Mouse (Mus musculus): ENCODE results near the gene Arih2. TPM values are rescaled to one million over a fixed set of nuclear protein-coding genes. Genes with fewer than 3 reads are reported as not detected.

Arih2 gene
- total and polyA plus RNA-seq, 3 experiments, result 25.9 to 45.5 (median 42.5) TPM

DNA sequence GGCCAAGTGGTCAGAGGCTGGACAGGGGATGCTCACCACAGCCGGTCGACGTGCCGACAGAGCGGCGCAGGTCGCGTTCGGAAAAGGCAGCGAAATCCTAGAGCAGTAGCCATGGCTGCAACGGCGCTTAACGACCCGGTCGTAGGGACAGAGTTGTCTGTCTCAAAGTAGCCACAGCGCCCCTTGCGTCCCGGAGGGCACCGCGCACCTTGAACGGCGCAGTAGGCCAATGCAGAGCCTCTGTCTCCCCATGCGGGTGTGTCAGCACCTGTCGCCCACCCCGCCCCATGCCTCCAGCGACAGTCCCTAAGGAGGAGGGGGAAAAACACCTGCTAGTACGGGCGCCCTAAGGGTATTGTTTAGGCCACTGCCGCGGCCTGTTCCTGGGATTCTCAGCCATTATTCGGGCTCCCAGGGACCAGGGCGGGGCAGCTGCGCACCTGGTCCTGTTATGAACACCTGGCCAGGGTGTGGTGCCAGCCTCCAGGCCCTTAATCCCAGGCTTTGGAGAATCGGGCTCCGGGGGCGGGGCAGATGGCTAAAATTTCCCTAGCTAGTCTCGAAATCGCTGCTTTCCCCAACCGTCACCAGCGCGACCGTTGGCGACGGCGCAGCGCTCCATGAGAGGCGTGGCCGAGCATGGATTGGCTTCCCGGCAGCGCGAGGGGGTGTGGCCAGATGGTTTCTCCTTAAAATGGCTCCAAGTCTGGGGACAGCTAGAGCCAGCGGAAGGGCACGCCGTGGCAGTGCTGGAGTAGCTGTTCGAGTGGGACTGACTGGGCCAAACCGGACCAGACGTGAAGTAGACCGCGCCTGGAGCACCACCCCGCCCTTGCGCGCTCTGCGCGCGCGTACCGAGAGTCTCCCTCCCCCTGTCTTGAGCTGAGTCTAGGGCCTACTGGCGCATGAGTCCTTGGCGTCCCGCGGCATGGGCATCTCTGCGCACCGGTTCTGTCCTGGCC is 82.1 kb downstream of the Arih2 start, which contains the start of gene Ndufaf3:
TSS of gene Ndufaf3 (minus strand) at position 620 of the 962 bp plus-strand sequence.
- WGBS, result under 1% methylated on average over 73 of the region's 73 CpGs
- peaks cover 7% of the 10 kb centered on the region for H3K4me1 ChIP-seq (ENCODE audit: control insufficient read depth, insufficient read depth, low read length)
- H3K36me3 ChIP-seq (ENCODE audit: control insufficient read depth, insufficient read depth, low read length), result no peaks in the 10 kb centered on the region
- no peaks in the 10 kb centered on the region for H3K27me3 ChIP-seq (ENCODE audit: control insufficient read depth, insufficient read depth, low read length)
- peak within 1 kb of the TSS; percentile 95 for H3K27ac ChIP-seq
- no peaks in the 10 kb centered on the region for H3K79me2 ChIP-seq (replicated peaks; ENCODE audit: control insufficient read depth, insufficient read depth, low read length)
- H3K4me3 ChIP-seq, result peak within 1 kb of the TSS; percentile 88
- intact Hi-C loops (cut with DNase I), result loop anchor here (2.0 kb wide), 1 partner anchor 50 kb away; the partner anchor contains the start of gene Qrich1
- peak within 1 kb of the TSS; percentile 76 for H3K9ac ChIP-seq (ENCODE audit: low read depth, low read length)
- peak; percentile 97 for DNase-seq
- TF ChIP-seq POLR2A (IDR thresholded peaks at IDR 0.05; ENCODE audit: insufficient read depth, low read depth, low read length) (peak; percentile 99), EP300 (IDR thresholded peaks at IDR 0.05; ENCODE audit: insufficient read depth, low read depth, low read length) (peak; percentile 81), CTCF (IDR thresholded peaks at IDR 0.05) (no peak; the same call in none of the 2 replicates)

DNA sequence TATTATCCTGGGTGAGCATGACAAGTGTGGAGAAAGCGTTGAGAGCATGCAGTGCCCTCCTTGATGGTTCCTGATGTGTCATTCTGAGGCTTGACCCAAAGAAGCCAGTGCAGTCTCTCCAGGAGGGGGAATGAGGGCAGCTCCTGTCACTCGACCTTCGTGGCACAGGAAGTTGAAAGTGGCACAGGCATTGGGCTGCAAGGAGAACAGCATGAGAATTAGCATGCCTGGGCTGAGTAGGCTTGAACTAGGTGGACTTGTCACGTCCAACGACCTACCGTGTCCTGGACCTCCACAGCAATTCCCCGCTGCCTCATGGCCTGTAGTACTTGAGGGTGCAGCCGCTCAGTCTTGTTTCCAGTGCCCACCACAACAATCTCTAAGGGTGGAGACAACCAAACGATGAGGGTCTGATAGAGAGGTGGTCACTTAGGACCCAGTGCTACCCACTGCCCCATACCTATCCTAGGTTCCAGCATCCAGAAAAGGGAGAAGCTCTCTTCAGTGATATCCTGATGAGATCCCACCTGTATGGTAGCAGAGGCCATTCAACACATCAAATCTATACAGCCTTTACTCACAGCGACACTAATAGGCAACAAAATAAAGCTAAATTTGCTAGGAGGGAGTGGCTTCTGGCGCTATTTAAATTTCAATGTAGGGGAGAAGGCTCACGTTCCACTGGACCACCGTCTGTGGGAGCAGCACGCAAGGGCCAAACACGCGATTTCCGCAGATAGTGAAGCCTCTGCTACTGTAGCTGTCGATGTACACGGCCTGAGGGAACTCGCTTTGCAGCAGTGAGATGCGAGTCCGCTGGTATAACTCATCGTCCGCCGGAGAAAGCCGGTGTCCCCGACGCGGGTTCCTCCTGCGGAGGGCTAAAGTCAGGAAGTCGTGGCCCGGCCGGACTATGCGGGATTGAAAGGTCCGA is 83.0 kb downstream of the Arih2 start:
- Histone ChIP-seq H3K4me1 (ENCODE audit: control insufficient read depth, insufficient read depth, low read length) (peaks cover 7% of the 10 kb centered on the region), H3K27ac (peak overlapping the region; percentile 95), H3K27me3 (ENCODE audit: control insufficient read depth, insufficient read depth, low read length) (no peaks in the 10 kb centered on the region), H3K9ac (ENCODE audit: low read depth, low read length) (peak overlapping the region; percentile 76), H3K79me2 (replicated peaks; ENCODE audit: control insufficient read depth, insufficient read depth, low read length) (no peaks in the 10 kb centered on the region), H3K4me3 (peak overlapping the region; percentile 88), H3K36me3 (ENCODE audit: control insufficient read depth, insufficient read depth, low read length) (no peaks in the 10 kb centered on the region)
- no peak for DNase-seq
- intact Hi-C loops (cut with DNase I), result loop anchor here (2.0 kb wide), 1 partner anchor 49 kb away; the partner anchor contains the start of gene Qrich1
- TF ChIP-seq POLR2A (IDR thresholded peaks at IDR 0.05; ENCODE audit: insufficient read depth, low read depth, low read length) (no peak), EP300 (IDR thresholded peaks at IDR 0.05; ENCODE audit: insufficient read depth, low read depth, low read length) (no peak), CTCF (IDR thresholded peaks at IDR 0.05) (no peak)
- 12% methylated on average over 35 of the region's 35 CpGs for WGBS

- WGBS, result 69% methylated on average over 7 of the region's 7 CpGs
- Histone ChIP-seq H3K79me2 (replicated peaks; ENCODE audit: control insufficient read depth, insufficient read depth, low read length) (no peaks in the 10 kb centered on the region), H3K4me3 (no peak overlapping the region), H3K36me3 (ENCODE audit: control insufficient read depth, insufficient read depth, low read length) (no peaks in the 10 kb centered on the region), H3K9ac (ENCODE audit: low read depth, low read length) (no peak overlapping the region), H3K27ac (no peak overlapping the region), H3K27me3 (ENCODE audit: control insufficient read depth, insufficient read depth, low read length) (no peaks in the 10 kb centered on the region), H3K4me1 (ENCODE audit: control insufficient read depth, insufficient read depth, low read length) (peaks cover 7% of the 10 kb centered on the region)
- TF ChIP-seq POLR2A (IDR thresholded peaks at IDR 0.05; ENCODE audit: insufficient read depth, low read depth, low read length) (0 out of 2 replicates have a peak, but pooled peaks have one; percentile 8), EP300 (IDR thresholded peaks at IDR 0.05; ENCODE audit: insufficient read depth, low read depth, low read length) (no peak), CTCF (IDR thresholded peaks at IDR 0.05) (no peak)
- DNase-seq, result no peak
- intact Hi-C loops (cut with DNase I), result no loop called here
Measured at GRCm38 (mm10) chr9:108564131-108564530, 85.1 kb downstream of the Arih2 start.

DNA sequence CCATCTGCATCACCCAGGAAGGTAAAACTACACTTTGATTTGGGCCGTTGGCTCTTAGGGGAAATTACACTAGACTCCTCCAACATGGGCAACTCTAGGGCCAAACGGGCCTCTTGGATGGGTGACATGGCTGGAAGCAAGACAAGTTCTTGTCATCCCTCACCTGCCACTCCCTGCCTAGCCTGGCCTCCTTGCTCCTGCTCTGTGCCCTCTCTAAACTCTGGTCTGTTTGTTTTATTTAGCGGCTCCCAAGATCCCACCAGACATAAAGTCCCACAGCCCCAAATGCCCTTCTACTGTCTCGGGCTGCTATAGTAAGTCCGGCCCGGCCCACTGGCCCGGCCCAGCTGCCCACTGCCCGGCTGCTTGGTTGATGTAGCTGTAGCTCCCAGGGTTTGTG is 85.5 kb downstream of the Arih2 start:
- H3K27ac ChIP-seq, result no peak overlapping the region
- no peaks in the 10 kb centered on the region for H3K79me2 ChIP-seq (replicated peaks; ENCODE audit: control insufficient read depth, insufficient read depth, low read length)
- H3K27me3 ChIP-seq (ENCODE audit: control insufficient read depth, insufficient read depth, low read length), result no peaks in the 10 kb centered on the region
- TF ChIP-seq POLR2A (IDR thresholded peaks at IDR 0.05; ENCODE audit: insufficient read depth, low read depth, low read length) (no peak), EP300 (IDR thresholded peaks at IDR 0.05; ENCODE audit: insufficient read depth, low read depth, low read length) (no peak), CTCF (IDR thresholded peaks at IDR 0.05) (no peak)
- WGBS, result 78% methylated on average over 8 of the region's 8 CpGs
- no peak overlapping the region for H3K4me3 ChIP-seq
- intact Hi-C loops (cut with DNase I), result no loop called here
- no peak for DNase-seq
- no peaks in the 10 kb centered on the region for H3K36me3 ChIP-seq (ENCODE audit: control insufficient read depth, insufficient read depth, low read length)
- peaks cover 7% of the 10 kb centered on the region for H3K4me1 ChIP-seq (ENCODE audit: control insufficient read depth, insufficient read depth, low read length)
- H3K9ac ChIP-seq (ENCODE audit: low read depth, low read length), result no peak overlapping the region

- under 1% methylated on average over 53 of the region's 53 CpGs for WGBS
- Histone ChIP-seq H3K9ac (ENCODE audit: low read depth, low read length) (peak within 1 kb of the TSS; percentile 82), H3K36me3 (ENCODE audit: control insufficient read depth, insufficient read depth, low read length) (no peaks in the 10 kb centered on the region; the same call in 1 of the 2 replicates), H3K27me3 (ENCODE audit: control insufficient read depth, insufficient read depth, low read length) (no peaks in the 10 kb centered on the region), H3K27ac (peak within 1 kb of the TSS; percentile 72), H3K4me3 (peak within 1 kb of the TSS; percentile 67), H3K4me1 (ENCODE audit: control insufficient read depth, insufficient read depth, low read length) (no peaks in the 10 kb centered on the region; the same call in none of the 2 replicates), H3K79me2 (replicated peaks; ENCODE audit: control insufficient read depth, insufficient read depth, low read length) (no peaks in the 10 kb centered on the region)
- TF ChIP-seq EP300 (IDR thresholded peaks at IDR 0.05; ENCODE audit: insufficient read depth, low read depth, low read length), result peak; percentile 87
- 0 out of 2 replicates have a peak, but pooled peaks have one; percentile 9 for TF ChIP-seq CTCF (IDR thresholded peaks at IDR 0.05)
- TF ChIP-seq POLR2A (IDR thresholded peaks at IDR 0.05; ENCODE audit: insufficient read depth, low read depth, low read length), result peak; percentile 95
- intact Hi-C loops (cut with DNase I), result no loop called here
- peak; percentile 97 for DNase-seq
Measured at GRCm38 (mm10) chr9:108560227-108560841, 88.9 kb downstream of the Arih2 start, which contains the start of gene Impdh2. Impdh2 (plus strand) TSS chr9:108560286.

Data from heart, adult 2 months (tissue).